Mouse (Mus musculus): ENCODE data around the gene Iqcf3. TPM values are rescaled to one million over a fixed set of nuclear protein-coding genes. Genes with fewer than 3 reads are reported as not detected.

Iqcf3 gene
- total RNA-seq, 2 experiments from 2014 or later, result not detected

DNA sequence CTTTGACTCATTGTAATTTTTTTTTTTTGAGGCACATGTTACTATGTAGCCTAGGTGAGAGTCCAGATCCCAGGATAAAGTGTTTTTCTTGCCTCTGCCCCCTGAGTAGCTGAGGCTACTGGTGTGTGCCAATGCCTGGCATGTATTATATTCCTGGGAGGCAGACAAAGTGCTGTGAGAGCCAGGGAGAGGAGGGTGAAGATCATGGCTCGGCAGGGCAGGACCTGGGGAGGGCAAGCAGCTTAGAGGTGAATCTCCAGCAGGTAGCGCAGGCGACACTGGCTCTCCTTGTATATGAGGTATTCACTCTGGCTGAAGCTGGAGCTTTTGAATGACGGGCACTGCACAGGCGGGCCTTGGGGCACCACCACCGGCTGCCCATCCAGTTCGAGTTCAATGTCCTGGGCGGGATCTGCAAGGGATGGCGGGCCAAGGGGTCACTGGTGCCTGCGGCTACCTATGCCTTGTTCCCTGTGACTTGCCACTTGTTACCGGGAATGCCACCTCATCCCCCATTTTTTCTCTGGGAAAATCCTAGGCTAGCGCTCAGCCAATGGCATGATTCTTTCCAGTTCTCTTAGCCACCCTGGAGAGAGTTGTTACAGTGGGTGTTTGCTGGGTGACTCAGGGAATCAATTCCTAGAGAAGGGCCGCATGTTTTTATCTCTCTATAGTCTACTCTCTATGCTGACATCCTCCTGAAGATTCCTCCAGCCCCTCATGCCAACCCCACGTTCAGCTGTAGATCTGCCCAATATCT lies 90.3 kb downstream of the Iqcf3 start:
- peak; percentile 10 for DNase-seq

DNA sequence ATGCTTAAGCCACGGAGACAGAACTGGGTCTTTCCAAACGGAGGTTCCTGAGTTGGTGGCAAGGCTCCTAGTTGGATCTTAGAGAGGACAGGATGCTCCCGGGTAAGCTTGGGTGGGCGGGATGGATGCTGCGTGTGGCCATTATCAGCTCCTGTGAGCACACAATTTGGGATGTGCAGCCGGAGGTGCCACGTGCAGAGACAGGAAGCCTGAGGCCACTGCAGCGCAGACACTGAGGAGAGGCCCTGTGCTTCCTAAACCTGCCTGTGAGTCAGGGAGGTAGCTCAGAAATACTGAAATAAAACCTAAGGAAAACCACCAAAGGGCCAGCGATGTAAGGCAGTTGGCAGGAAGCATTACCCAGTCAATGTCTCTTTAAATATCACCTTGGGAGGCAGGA lies 91.7 kb downstream of the Iqcf3 start:
- peak; percentile 5 for DNase-seq

DNA sequence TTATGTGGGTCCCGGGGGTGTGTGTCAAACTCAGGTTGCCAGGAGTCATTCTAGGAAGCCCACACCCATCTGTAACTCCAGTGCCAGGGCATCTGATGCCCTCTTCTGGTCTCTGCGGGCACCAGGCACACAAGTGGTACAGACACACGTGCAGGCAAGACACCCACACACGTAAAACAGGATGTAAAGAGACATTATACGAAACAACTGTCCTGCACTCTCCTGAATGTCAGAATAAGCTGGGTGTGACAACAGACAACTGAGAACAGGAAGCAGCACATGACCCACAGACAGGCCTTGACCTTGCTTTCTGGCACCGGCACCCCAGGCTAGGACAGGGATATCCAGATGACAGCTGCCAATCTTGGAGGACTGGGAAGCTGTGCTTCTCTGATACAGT lies 92.1 kb downstream of the Iqcf3 start:
- peak; percentile 6 for DNase-seq

GRCm38 (mm10) chr9:106467746-106468145 lies 93.7 kb downstream of the Iqcf3 start:
- no peak for DNase-seq

- DNase-seq, result no peak
These were observed 94.7 kb downstream of the Iqcf3 start for GRCm38 (mm10) chr9:106466721-106467120.

- peak; percentile 53 for DNase-seq
These were observed 95.7 kb downstream of the Iqcf3 start, which contains the start of gene Gpr62 for GRCm38 (mm10) chr9:106465571-106466200. Gpr62 (minus strand) TSS chr9:106465938.

- peak; percentile 62 for DNase-seq
These were observed 96.5 kb downstream of the Iqcf3 start for GRCm38 (mm10) chr9:106464751-106465541.

DNA sequence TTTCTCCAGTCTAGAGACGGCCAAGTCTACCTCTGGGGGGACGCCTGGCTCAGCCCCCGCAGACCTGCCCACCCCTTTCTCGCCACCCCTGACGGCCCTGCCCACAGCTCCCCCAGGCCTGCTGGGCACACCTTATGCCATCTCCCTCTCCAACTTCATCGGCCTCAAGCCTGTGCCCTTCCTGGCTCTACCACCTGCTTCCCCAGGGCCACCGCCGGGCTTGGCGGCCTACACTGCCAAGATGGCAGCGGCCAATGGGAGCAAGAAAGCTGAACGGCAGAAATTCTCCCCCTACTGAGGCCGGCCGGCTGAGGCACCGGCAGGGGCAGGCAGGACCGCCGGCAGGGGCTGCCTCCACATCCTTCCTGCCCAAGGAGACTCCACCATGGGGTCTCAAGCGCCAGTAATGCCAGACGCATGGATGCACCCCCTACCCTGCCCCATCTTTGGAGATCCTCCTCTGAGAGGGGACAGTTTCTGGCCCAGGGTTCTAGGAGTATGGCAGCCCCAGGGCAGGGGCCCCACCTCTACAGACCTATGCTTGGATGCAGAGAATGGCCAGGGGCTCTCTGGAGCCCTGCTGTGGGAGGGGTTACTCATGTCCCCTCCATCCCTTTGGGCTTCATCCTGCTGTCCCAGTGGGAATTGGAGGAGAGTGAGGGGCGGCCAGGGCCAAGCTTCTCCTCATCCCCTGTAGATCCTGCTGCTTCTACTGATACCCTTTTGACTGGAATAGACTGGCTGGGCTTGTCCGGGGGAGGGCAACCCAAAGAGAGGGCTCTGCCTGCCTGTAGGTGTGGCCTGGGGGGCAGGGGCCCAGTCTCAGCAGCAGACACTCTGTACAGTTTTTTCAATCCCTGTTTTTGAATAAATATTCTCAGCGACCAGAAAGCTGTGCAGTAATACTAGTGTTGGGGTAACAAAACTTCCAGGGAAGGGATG lies 98.0 kb downstream of the Iqcf3 start:
- no peak for DNase-seq

- no peak for DNase-seq
These were observed 99.0 kb downstream of the Iqcf3 start for GRCm38 (mm10) chr9:106462430-106462800.

DNA sequence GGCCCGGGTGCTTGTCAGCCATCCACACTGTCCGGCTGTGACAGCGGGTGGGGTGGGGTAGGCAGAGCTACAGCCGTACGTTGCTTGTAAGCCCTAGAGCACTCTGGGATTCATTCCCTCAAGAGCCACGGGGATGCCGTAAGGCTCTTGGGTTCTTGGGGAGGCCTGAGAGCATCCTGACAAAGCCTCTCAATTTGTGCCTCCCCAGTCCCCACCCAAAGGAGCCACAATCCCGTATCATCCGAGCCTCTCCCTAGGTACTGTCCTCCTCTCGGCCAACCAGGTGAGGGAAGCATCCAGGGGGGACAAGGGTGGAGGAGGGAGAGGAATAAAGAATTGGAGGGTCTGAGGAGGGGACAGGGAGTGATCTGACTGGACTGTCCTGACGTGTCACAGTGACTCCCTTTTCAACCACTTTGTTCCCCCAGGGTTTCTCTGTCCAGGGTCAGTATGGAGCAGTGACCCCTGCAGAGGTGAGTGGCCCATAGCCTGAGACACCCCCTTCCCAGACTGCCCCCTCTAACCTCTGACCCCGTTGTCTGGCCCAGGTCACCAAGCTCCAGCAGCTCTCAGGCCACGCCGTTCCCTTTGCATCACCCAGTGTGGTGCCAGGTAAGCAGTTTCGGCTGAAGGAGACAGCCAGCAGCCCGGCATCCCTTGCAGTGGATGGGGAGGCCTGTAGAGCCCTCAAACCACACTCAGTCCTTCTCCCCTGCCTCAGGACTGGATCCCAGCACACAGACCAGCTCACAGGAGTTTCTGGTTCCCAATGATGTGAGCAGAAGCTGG lies 99.6 kb downstream of the Iqcf3 start:
- DNase-seq, result no peak

DNA sequence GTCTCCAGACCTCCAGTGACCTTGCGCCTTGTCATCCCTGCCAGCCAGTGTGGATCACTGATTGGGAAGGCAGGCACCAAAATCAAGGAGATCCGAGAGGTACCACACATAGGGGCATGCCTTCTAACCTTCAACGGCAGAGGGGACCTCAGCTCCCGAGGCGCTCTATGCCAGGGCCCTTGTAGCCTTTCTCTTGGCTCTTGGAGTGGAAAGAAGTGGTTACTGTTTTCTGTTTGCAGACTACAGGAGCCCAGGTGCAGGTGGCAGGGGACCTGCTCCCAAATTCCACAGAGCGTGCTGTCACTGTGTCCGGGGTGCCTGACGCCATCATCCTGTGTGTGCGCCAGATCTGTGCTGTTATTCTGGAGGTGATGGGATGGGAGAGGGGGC lies 100.4 kb downstream of the Iqcf3 start:
- DNase-seq, result no peak

GRCm38 (mm10) chr9:106460401-106461025 lies 100.9 kb downstream of the Iqcf3 start:
- DNase-seq, result no peak

DNA sequence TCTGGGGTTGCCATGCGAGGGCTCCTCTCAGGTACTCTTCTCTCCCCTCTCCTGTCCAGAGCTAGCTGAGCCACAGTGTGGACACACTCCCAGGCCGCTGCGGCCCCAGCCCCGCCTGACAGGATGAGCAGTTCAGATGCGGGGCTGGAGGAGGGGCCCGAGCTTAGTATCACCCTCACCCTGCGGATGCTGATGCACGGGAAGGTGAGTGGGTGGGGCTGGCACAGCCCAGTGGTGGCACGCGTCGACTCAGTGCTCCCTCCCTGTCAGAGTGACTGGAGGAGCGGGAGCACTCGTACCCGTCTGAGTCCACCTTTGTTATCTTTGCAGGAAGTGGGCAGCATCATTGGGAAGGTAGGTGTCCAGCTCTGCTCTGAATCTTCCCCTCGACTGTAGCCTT lies 101.5 kb downstream of the Iqcf3 start:
- DNase-seq, result no peak

GRCm38 (mm10) chr9:106457920-106458319 lies 103.5 kb downstream of the Iqcf3 start:
- no peak for DNase-seq

GRCm38 (mm10) chr9:106457163-106457559 lies 104.3 kb downstream of the Iqcf3 start:
- DNase-seq, result no peak

DNA sequence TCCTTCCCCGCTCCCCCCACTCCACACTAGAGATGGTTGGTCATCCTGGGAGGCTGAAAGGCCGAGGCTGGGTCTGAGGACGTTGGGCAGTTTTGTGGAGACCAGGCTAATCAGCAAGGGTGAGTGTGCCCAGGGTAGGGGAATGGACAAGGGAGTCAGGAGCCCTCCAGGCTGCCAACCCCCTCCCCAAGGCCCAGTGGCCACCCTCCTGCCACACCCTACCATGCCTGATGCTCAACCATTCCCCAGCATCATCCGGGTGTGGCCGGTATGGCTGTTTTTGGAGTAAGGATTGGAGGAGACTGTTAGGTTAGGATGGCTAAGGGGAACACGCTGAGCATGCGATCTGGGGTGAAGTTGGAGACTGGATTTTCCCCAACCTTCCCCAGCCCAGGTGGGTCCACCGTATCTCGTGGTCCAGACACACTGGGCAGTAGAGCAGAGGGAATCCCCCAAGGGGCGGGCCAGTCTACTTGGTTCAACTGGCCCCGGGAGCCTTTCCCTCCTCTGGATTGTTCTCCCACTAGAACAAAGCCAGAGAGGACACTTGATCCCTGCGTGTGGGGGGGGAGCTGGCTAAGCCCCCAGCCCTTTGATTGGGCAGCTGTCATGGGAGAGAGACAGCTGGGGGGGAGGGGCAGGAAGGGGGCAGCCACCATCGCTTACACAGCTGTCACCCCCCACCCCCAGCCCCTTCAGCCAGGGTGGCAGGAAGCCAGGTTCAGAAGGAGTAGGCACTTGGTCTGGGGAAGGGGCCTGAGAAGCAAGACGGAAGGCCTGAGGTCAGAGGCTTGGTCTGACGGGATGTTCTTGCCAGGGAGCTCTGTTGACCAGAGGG lies 104.9 kb downstream of the Iqcf3 start:
- peak; percentile 50 for DNase-seq

GRCm38 (mm10) chr9:106454888-106455681 lies 106.3 kb downstream of the Iqcf3 start:
- DNase-seq, result no peak

GRCm38 (mm10) chr9:106454071-106454761 lies 107.2 kb downstream of the Iqcf3 start:
- no peak for DNase-seq

Measured in gastrocnemius, postnatal 25 days (tissue).